Mouse (Mus musculus): Measurements from ENCODE around the gene Olfr608.
"Not testable (repeated sequence)": the region's sequence is repeated elsewhere in the genome, so short reads cannot be mapped to it uniquely, and the experiment has no call there.

The Olfr608 gene

DNA sequence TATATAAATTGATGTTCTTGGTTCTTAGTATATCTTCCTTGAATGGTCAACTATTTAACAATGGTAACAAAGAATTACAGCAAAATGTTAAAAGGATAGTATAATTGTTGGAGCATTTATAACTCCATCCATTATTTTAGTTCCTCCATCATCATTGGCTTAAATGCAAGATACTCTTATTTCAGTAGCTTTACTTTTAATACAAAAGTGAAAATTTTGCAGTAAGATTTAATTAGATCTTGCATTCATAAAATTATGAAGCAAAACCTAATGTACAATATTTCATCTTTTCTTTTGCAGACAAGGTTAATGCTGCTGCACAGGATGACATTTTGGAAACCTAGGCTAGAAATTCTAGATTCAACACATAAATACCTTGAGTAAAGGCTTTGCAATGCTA lies at the start of gene Olfr608:
Gene Olfr608 (plus strand): TSS at position 301 of the 400 bp plus-strand sequence.
- DNase-seq: no peak

DNA sequence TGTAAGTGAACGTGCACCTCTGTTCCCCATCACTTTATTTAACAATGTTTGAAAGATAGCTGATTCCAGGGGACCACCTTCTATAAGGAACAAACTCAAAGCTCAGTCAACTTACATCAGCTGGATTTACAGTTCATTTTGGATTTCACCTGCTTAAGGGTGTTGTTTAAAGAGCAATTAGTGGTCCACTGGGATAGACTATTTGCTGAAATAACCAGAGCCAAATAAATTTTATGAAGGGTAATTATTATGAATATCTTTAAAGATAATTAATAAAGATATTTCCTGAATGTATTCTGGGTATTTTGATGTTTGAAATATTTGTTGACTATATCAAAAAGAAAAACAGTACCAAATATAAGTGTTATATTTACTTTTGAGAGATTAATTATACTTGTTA lies 24.3 kb upstream of the Olfr608 start, which contains the start of gene Olfr605:
Gene Olfr605 (minus strand): TSS at position 101 of the 400 bp plus-strand sequence.
- DNase-seq: no peak

DNA sequence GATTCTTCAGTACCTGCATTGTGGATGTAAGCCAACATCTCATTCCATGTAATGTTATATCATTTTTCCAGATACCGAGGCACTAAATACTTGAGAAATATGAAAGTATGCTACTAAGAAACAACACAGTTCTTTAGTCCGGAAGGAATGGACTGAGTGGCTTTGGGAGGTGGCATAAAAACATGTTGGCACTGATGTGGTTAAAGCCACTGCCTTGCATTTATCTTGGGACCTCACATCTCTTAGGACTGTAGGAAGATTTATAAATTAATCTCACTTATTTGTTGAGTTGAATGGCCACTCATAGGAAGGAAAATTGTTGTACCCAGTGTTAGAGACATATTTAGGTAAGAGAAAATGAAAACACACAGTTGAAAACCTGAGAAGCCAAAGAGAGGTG lies 20.9 kb upstream of the Olfr608 start, which contains the start of gene Olfr606:
Gene Olfr606 (plus strand): TSS at position 301 of the 400 bp plus-strand sequence.
- no peak for DNase-seq

DNA sequence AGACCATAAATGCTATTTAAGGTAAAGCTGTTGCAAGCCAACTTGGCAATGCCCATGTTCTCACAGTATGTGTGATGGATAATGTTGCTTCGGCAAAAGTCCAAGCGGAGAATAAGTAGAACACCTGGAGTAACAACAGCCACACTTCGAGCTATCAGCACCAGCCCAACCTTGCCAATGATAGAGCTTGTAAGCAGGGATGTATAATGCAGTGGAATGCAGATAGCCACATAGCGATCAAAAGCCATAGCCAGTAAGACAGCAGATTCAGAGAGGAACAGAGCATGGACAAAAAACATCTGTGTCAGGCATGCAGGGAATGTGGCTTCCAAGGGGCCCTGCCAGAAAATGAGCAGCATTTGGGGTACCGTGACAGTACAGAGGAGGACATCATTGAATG lies 9.1 kb upstream of the Olfr608 start:
- DNase-seq: no peak

DNA sequence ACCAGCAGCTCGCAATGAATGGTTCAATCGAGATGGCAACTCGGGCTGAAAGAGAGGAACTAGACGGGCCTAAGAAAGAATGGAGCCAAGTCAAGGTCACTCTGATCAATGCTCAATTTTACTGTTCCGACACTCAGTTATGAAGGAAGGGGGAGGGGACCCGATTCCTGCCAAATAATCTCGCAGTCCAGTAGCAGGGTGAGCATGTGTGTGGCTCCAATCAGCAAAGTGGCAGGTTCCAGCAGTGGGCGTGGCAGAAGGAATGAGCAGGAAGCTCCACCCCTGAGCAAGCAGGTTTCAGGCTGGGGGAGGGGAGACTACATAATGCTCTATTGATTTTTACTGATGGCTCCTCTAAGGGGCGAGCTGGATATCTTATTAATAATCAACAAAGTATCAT lies 7.4 kb downstream of the Olfr608 start:
- not testable (repeated sequence) for DNase-seq

DNA sequence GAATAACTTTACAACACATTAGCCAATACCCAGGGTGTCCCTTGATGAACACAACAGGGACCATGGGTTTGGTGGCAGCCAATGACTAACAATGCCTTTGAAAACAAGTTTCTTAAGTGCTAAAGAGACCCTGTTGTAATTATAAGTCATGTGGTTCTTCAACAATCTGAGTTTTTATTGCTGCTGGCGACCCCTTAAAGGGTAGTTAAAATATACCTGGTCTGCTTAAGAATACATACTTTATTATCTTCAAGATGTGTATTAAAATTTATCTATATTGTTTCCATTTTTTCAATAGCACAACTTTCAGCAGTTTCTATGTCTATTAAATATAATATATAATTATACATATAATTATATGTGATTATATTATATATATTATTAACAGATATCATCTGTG lies 28.3 kb downstream of the Olfr608 start, which contains the start of gene Olfr609:
Gene Olfr609 (minus strand): TSS at position 101 of the 400 bp plus-strand sequence.
- no peak for DNase-seq

DNA sequence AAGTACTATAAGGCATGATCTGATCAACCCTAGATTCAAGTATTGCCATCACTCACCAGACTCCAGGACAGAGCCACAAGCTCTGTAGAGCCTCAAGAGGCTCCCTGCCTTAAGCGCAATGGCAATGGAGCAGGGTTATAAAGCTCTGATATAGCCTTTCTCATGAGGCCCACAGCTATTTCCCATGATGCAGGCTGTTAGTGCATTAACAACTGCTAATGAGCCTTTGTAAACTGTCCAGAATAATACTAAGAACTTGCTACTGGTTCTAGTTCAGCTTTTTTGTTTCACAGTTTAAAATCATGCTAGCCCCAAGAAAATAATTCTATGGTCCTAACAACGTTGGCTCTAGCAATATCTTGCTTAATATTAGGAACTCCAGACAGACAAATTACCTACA lies 42.3 kb downstream of the Olfr608 start, which contains the start of gene Olfr610:
Gene Olfr610 (minus strand): TSS at position 101 of the 400 bp plus-strand sequence.
- no peak for DNase-seq

DNA sequence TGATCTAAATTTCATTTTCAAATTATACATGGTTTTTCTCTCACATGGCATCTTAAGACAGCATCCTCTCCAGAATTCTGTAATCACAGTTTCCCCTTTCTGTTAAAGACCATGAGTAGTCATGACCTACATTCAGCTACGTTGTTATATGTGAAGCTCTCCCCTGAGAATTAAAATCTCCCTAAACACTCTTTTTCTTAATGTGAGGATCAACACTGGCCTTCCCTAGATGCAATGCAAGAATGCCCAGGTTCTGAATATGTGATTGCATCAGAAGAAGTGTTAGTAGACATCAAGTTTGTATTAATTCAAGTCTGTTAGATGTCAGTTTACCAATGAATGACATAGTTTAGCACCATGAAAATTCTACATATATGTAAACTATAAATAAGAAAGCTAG lies 51.1 kb downstream of the Olfr608 start, which contains the start of gene Olfr611:
Gene Olfr611 (minus strand): TSS at position 101 of the 400 bp plus-strand sequence.
- not testable (repeated sequence) for DNase-seq
